Mouse (Mus musculus) heart, adult 8-10 months (tissue): ENCODE data around the gene Galnt9. TPM values are rescaled to one million over a fixed set of nuclear protein-coding genes. Genes with fewer than 3 reads are reported as not detected.

ENCODE experiments used
- DNase-seq: peaks from one replicate; pipeline ENCODE4 v3.0.0; 2022; ENCODE audit warnings: low spot score
- microRNA-seq: library from miRNA; unstranded; fragments of <30 nt; microRNA quantifications from one replicate; pipeline ENCODE4 v1.2.0, GENCODE M21; 2022
- total RNA-seq, 4 experiments: library from RNA; stranded (reverse); gene quantifications; 2 replicates each; pipeline ENCODE4 v1.2.4; 2022

Gene Galnt9
- total RNA-seq, 4 experiments from 2014 or later = not detected

GRCm38 (mm10) chr5:110629525-110630120 is 85.5 kb downstream of the Galnt9 start:
- no peak for DNase-seq

DNA sequence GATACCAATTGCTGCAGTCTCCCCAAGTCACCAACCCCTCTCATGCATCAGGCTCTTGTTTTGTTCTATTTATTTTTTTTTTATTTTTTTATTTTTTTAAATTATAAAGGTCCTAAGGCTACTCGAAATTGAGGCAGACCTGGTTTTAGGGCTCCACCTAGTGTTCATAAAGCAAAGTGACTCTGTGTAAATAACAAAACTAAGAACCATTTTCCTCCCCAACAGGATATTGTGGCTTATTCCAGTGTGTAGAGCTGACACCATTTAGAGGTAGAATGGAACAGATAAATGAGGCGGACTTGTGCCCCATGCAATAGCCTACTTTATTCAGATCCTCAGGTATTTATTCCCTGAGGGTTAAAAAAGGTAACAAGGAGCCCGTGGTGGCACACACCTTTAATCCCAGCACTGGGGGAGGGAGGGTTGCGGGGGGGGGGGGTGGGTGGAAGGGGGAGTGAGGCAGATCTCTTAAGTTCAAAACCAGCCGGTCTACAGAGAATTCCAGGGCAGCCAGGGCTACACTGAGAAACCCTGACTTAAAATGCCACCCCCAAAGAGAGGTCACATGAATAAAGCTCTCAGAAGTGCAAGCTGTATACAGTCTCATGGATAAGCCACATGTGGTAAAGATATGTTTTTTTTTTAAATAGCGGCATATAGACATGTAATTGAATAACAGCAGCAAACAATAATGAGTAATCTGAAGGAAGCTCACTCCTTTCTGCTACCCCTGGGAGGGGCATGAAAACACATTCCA is 92.0 kb downstream of the Galnt9 start:
- DNase-seq = peak; percentile 26

- DNase-seq = no peak
Observed at GRCm38 (mm10) chr5:110638306-110639074, 94.3 kb downstream of the Galnt9 start.

DNA sequence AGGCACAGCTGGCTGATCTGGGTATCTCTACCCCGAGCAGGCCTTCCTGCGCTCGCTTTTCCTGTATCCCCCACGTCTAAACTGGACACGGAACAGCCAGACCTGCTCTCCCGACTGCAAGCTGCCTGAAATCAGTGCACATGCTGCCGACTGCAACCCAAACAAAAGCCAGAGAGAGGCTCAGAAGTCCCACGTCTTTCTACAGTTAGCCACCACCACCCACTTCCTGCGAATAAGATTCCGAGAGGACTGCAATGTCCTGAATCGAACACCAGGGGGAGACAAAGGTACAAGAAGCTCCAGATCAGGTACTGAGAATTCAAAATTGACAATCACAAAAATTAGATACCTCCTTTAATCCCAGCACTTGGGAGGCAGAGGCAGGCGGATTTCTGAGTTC is 95.3 kb downstream of the Galnt9 start:
- peak; percentile 77 for DNase-seq

- no peak for DNase-seq
Observed at GRCm38 (mm10) chr5:110646377-110646776, 102.2 kb downstream of the Galnt9 start.

- DNase-seq = peak; percentile 92
Observed at GRCm38 (mm10) chr5:110652719-110653648, 108.8 kb downstream of the Galnt9 start, which contains the start of the genes Noc4l and Ddx51. Noc4l (minus strand) TSS chr5:110653417. Ddx51 (plus strand) TSS chr5:110653451.

- peak; percentile 6 for DNase-seq
Observed at GRCm38 (mm10) chr5:110653686-110654085, 109.5 kb downstream of the Galnt9 start.

DNA sequence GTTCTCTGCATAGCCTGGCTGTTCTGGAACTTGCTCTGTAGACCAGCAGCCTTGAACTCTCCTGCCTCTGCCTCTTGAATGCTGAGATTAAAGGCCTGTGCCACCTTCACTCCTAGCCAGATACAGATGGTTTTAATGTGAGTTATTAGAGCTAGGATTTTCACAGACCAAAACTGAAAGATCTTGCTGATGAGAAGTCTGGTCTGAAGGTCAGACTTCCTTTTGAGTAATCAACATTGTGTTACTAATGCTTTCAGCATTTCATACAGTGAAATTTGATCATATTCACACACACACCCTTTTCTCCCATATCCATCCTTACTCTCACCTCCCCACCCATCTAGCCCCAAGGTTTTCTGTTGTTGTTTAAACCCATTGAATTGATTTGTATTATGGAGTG is 115.5 kb downstream of the Galnt9 start:
- DNase-seq = no peak

DNA sequence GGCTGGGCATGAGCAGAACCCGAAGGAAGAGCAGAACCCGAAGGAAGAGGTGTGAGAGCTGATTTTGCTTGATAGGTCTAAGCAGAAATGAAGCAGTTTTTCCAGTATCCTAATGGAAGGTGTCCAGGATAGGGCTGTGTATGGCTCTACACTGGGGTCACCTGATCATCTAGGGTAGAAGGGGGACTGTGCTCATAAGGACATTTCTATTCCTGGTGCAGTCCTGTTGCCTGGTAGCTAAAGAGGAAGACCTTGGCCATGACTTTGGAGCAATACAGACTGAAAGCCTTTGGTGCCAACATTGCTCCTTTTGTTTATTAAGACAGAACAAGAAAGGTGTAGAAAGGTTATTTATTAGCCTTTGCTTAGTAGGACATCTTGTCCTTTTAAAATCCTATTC is 119.9 kb downstream of the Galnt9 start:
- peak; percentile 16 for DNase-seq

DNA sequence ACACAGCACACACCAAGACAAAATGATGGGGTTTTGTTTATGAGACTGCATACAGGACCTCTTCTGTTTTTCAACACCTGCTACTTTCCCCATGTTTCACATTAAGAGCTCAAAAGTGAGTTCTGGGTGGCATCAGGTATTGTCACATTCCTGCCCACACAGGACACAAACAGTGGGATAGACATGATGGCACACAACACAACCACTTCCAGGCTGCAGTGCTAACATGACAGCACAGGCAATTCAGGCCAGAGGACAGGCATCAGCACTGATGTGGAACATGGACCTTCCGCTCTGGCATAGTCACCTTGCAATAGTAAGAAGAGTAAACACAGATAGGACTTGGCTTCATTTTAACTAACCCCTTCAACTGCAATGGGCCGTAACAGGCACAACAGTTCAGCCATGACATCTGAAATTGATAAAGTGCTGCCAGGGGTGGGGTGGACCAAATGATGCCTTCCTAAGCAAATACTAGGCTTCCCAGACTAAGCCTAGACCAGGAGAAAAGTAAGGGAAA is 120.7 kb downstream of the Galnt9 start:
- no peak for DNase-seq

DNA sequence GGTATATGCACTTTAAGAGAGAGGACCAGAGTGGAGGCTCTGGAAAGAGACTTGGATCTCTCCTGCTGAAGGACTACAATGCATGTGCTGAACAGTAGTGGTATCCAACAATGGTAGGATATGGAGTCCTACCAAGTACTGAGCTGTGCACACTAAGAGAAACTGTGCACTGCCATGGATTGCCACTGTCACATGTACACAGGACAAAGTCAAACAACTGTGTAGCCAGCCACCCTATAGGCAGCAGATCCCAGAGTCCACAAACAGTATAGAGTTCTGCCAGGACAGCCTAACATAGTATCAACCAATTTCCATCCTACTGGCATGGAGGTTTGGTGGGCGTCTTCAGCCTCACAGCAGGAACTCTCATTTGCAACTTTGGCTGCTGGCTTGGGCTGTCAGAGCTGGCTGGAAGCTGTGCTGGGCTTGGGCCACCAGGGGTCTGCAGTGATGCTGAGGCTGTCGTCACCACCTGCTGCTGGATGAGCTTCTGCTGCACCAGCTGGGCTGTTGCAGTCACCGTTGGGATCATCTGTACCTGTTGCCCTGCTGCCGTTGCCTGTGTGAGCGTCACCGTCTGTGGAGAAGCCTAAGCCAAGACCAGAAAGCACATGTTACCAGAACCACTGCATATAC is 121.4 kb downstream of the Galnt9 start:
- no peak for DNase-seq

Small RNA genes lying within 50 kb of the gene (microRNA-seq; reads per million reads assigned to microRNA genes)
- not detected for gene Mir7026

Other genes starting within 250 kb of the Galnt9 start
- not detected for gene P2rx2, start 201.1 kb upstream of the Galnt9 start, total RNA-seq
- not detected for gene Lrcol1, start 199.6 kb upstream of the Galnt9 start, total RNA-seq
- gene Fbrsl1, start 95.9 kb upstream of the Galnt9 start, total RNA-seq = 10 to 100 TPM; 44.1 to 53.9 (median 46.1) TPM
- gene Noc4l, start 109.1 kb downstream of the Galnt9 start, total RNA-seq = 10 to 100 TPM; 12.7 to 13.9 (median 13.6) TPM
- gene Ddx51, start 109.1 kb downstream of the Galnt9 start, total RNA-seq = 10 to 100 TPM in 3 of 4 experiments, 1 to 10 TPM in 1; 9.1 to 11.4 (median 10.9) TPM
- gene Ep400, start 226.4 kb downstream of the Galnt9 start, total RNA-seq = 10 to 100 TPM; 33.2 to 37.3 (median 34.8) TPM
- gene Pus1, start 236.3 kb downstream of the Galnt9 start, total RNA-seq = 10 to 100 TPM; 16.0 to 24.6 (median 21.3) TPM